Mouse (Mus musculus) intestine, postnatal 0 days (tissue): Measurements from ENCODE around the gene Lct. TPM values are rescaled to one million over a fixed set of nuclear protein-coding genes. Genes with fewer than 3 reads are reported as not detected.
"Not testable (repeated sequence)": the region's sequence is repeated elsewhere in the genome, so short reads cannot be mapped to it uniquely, and the experiment has no call there.

ENCODE experiments used
- ATAC-seq: fragments of 200-750 bp; cut with Nextera tagmentation; 2 replicates; pipeline ENCODE4 v1.8.0; 2017; ENCODE audit warnings: mild to moderate bottlenecking, moderate TSS enrichment, moderate library complexity
- H3K27ac ChIP-seq: fragments of 300-500 bp; sonication (generic); 2 replicates; pipeline ENCODE4 v1.5.1; 2014; ENCODE audit warnings: mild to moderate bottlenecking, low read depth, low read length, moderate library complexity
- H3K27me3 ChIP-seq: fragments of 300-500 bp; sonication (generic); replicated peaks from 2 replicates; pipeline ENCODE4 v1.6.1; 2014; ENCODE audit warnings: low read length, mixed read lengths; ENCODE audit not compliant: control insufficient read depth, insufficient read depth
- H3K36me3 ChIP-seq: fragments of 300-500 bp; sonication (generic); 2 replicates; pipeline ENCODE4 v1.6.1; 2014; ENCODE audit warnings: mild to moderate bottlenecking, moderate library complexity; ENCODE audit not compliant: control insufficient read depth, insufficient read depth
- H3K4me1 ChIP-seq: fragments of 300-500 bp; sonication (generic); replicated peaks from 2 replicates; pipeline ENCODE4 v1.6.1; 2014; ENCODE audit warnings: antibody characterized with exemption, low read length, mixed read lengths; ENCODE audit not compliant: control insufficient read depth, insufficient read depth
- H3K4me2 ChIP-seq: fragments of 300-500 bp; sonication (generic); replicated peaks from 2 replicates; pipeline ENCODE4 v1.6.1; 2014; ENCODE audit warnings: low read depth, mild to moderate bottlenecking, moderate library complexity
- H3K4me3 ChIP-seq: fragments of 300-500 bp; sonication (generic); 2 replicates; pipeline ENCODE4 v1.5.1; 2014; ENCODE audit warnings: low read depth, low read length
- H3K9ac ChIP-seq: fragments of 300-500 bp; sonication (generic); 2 replicates; pipeline ENCODE4 v1.6.1; 2014; ENCODE audit warnings: mild to moderate bottlenecking, low read depth, low read length
- H3K9me3 ChIP-seq: fragments of 300-500 bp; sonication (generic); 2 replicates; pipeline ENCODE4 v1.6.1; 2016; ENCODE audit warnings: mixed run types; ENCODE audit not compliant: control insufficient read depth
- CTCF ChIP-seq: sonication (generic); IDR thresholded peaks from 2 replicates; pipeline ENCODE4 v1.5.1; 2016; ENCODE audit warnings: low read depth, mild to moderate bottlenecking, control low read depth, antibody characterized with exemption, moderate library complexity
- WGBS: fragments of 180-500 bp; shearing (Covaris S2); extraction: QIAGEN DNeasy Blood & Tissue Kit; methylation state at CpG from one replicate; pipeline ENCODE4 v1.1.7; 2014; 5-methylcytosine and 5-hydroxymethylcytosine counted together
- polyA plus RNA-seq: library from polyadenylated mRNA; unstranded; fragments of >200 nt; fragmentation: Nextera tagmentation; extraction: Ambion mirVana; gene quantifications from 2 replicates; pipeline ENCODE4 v1.2.1, GENCODE M21; 2015

The Lct gene
- polyA plus RNA-seq, 1 experiment from 2014 or later = 119 TPM

DNA sequence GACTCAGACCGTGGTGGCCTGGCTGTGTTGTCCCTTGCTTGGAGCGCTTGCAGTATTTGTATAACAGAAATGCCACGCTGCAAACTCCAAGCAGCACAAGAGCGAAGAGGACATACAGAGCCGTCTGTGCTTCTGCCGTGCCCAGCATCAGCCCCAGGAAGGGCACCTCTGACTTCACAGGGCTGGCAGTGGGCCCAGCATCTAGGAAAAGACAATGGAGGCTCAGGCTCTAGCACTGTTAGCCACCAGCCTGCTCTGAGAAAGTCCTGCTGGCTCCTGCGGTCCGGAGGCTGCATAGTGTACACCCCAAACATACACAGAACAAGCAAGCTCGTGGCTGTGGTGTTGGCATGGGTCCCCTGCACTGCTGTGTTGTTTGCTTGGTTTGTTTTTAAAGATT is 43.0 kb downstream of the Lct start:
- no peaks in the 10 kb centered on the region for H3K9me3 ChIP-seq
- H3K36me3 ChIP-seq = peaks cover 49% of the 10 kb centered on the region
- no peak overlapping the region for H3K4me3 ChIP-seq
- H3K4me2 ChIP-seq = no peak overlapping the region
- H3K4me1 ChIP-seq = no peaks in the 10 kb centered on the region
- H3K9ac ChIP-seq = no peak overlapping the region
- H3K27me3 ChIP-seq = no peaks in the 10 kb centered on the region
- WGBS = 87% methylated on average over 9 of the region's 9 CpGs
- ATAC-seq = no peak
- H3K27ac ChIP-seq = no peak overlapping the region
- TF ChIP-seq CTCF = no peak

DNA sequence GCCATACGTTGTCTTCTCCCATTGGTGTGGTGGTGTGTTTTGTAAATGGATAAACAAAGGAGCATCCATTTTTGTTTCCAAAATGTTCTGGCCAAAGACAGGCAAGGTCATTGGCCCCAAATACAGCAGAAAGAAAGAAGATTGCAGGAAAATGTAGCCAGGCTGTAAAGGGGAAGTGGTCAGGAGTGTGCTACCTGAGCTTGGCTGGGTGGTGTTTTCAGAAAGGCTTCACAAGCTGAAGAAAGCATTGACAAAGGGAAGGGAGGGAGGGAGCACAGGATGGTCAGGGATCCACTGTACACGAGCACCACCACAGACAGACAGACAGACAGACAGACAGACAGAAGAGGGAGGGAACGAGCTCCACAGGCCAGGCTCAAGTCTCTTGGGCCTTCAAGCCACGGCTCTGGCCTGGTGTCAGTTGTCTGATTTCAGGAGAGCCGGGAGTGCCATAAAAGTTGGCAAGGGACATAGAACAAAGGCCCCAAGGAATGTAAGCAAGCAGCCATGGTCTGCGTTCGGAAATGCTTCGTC is 43.9 kb downstream of the Lct start:
- no peaks in the 10 kb centered on the region for H3K9me3 ChIP-seq
- ATAC-seq = no peak
- WGBS = 75% methylated on average over 8 of the region's 8 CpGs
- H3K27ac ChIP-seq = no peak overlapping the region
- H3K4me3 ChIP-seq = no peak overlapping the region
- H3K4me1 ChIP-seq = no peaks in the 10 kb centered on the region
- H3K4me2 ChIP-seq = no peak overlapping the region
- peaks cover 51% of the 10 kb centered on the region for H3K36me3 ChIP-seq
- H3K27me3 ChIP-seq = no peaks in the 10 kb centered on the region
- H3K9ac ChIP-seq = no peak overlapping the region
- no peak for TF ChIP-seq CTCF

GRCm38 (mm10) chr1:128282924-128283323 is 45.2 kb downstream of the Lct start:
- Histone ChIP-seq H3K4me3 (no peak overlapping the region), H3K9ac (no peak overlapping the region), H3K4me1 (no peaks in the 10 kb centered on the region), H3K4me2 (no peak overlapping the region), H3K9me3 (no peaks in the 10 kb centered on the region), H3K36me3 (peaks cover 53% of the 10 kb centered on the region), H3K27ac (no peak overlapping the region), H3K27me3 (no peaks in the 10 kb centered on the region)
- TF ChIP-seq CTCF = no peak; the same call in 1 of the 2 replicates
- ATAC-seq = no peak
- WGBS = over 99% methylated on average over 3 of the region's 3 CpGs

DNA sequence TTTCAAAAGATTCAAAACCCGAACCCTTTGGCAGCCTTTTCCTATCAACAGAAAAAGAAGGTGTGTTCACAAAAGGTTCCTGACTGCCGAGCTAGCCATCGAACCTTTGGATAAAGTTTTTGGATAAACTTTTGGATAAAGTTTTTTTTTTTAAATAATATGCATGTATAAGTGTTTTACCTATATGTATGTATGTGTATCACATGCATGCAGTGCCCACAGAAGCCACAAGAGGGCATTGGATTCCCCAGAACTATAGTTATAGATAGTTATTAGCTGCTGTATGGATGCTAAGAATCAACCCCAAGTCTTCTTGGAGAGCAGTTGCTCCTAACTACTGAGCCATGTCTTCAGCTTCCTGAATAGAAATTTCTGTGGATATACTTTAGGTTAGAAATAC is 46.4 kb downstream of the Lct start:
- TF ChIP-seq CTCF = peak; percentile 34
- peaks cover 57% of the 10 kb centered on the region for H3K36me3 ChIP-seq

DNA sequence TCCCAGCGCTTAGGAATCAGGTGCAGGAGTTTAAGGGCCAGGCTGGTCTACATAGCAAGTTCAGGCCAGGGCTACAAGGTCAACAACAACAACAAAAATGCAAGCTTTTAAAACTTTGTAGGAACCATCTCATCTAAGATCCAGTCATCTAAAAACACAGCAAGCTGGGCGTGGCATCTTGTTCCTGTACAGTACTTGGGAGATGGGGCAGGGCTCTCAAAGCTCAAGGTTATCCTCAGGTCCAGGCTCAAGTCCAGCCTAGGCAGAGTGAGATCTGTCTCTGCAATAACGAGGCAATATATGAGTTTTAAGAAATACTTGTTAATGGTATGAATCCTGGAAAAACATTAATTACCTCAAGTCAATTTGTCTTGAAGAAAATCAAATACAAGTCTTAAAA is 49.6 kb downstream of the Lct start:
- ATAC-seq = peak; percentile 37; the same call in 1 of the 2 replicates
- Histone ChIP-seq H3K9me3 (no peaks in the 10 kb centered on the region), H3K27ac (no peak overlapping the region), H3K4me1 (no peaks in the 10 kb centered on the region), H3K4me2 (no peak overlapping the region), H3K9ac (no peak overlapping the region), H3K27me3 (no peaks in the 10 kb centered on the region), H3K4me3 (no peak overlapping the region), H3K36me3 (peaks cover 74% of the 10 kb centered on the region)
- TF ChIP-seq CTCF = no peak
- WGBS = 77% methylated on average over 3 of the region's 3 CpGs

More for the DNA sequence above, 46.4 kb downstream of the Lct start:
- WGBS = 96% methylated on average over 3 of the region's 3 CpGs
- Histone ChIP-seq H3K4me3 (no peak overlapping the region), H3K27ac (no peak overlapping the region), H3K9me3 (no peaks in the 10 kb centered on the region), H3K27me3 (no peaks in the 10 kb centered on the region), H3K9ac (no peak overlapping the region), H3K4me1 (no peaks in the 10 kb centered on the region), H3K4me2 (no peak overlapping the region)
- no peak for ATAC-seq

DNA sequence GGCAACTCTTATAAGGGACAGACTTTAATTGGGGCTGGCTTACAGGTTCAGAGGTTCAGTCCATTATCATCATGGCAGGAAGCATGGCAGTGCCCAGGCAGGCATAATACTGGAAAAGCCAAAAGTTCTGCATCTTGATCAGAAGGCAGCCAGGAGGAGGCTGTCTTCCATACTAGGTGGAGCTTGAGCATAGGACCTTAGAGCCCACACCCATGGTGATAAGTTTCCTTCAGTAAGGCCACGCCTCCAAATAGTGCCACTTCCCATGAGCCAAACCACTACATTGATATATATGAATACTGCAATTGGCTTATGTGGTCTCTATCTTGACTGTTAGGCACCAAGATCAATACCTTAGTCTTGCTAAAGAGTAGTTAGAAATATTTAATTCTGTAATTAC is 52.2 kb downstream of the Lct start:
- Histone ChIP-seq H3K36me3 (peaks cover 84% of the 10 kb centered on the region), H3K9ac (no peak overlapping the region), H3K27ac (no peak overlapping the region), H3K9me3 (no peaks in the 10 kb centered on the region), H3K4me2 (no peak overlapping the region), H3K27me3 (no peaks in the 10 kb centered on the region), H3K4me1 (no peaks in the 10 kb centered on the region), H3K4me3 (no peak overlapping the region)
- TF ChIP-seq CTCF = no peak
- ATAC-seq = no peak
- 91% methylated on average over 1 of the region's 1 CpGs for WGBS

GRCm38 (mm10) chr1:128270731-128271130 is 57.4 kb downstream of the Lct start:
- TF ChIP-seq CTCF = no peak
- peaks cover 85% of the 10 kb centered on the region for H3K36me3 ChIP-seq
- H3K27ac ChIP-seq = no peak overlapping the region
- H3K9ac ChIP-seq = no peak overlapping the region
- H3K4me2 ChIP-seq = no peak overlapping the region
- no peak overlapping the region for H3K4me3 ChIP-seq
- ATAC-seq = no peak
- 90% methylated on average over 3 of the region's 3 CpGs for WGBS
- no peaks in the 10 kb centered on the region for H3K27me3 ChIP-seq
- no peaks in the 10 kb centered on the region for H3K4me1 ChIP-seq
- H3K9me3 ChIP-seq = no peaks in the 10 kb centered on the region

GRCm38 (mm10) chr1:128267061-128267460 is 61.1 kb downstream of the Lct start:
- WGBS = 72% methylated on average over 7 of the region's 7 CpGs
- not testable (repeated sequence) for H3K4me2 ChIP-seq, H3K4me3 ChIP-seq, H3K27ac ChIP-seq, H3K9ac ChIP-seq, H3K27me3 ChIP-seq, ATAC-seq, H3K4me1 ChIP-seq, H3K9me3 ChIP-seq
- H3K36me3 ChIP-seq = peaks cover 83% of the 10 kb centered on the region
